Mouse (Mus musculus): ENCODE data around the gene Garnl3. TPM values are rescaled to one million over a fixed set of nuclear protein-coding genes. Genes with fewer than 3 reads are reported as not detected.

Garnl3 gene
- polyA plus RNA-seq, 1 experiment from 2014 or later: 75.8 TPM

DNA sequence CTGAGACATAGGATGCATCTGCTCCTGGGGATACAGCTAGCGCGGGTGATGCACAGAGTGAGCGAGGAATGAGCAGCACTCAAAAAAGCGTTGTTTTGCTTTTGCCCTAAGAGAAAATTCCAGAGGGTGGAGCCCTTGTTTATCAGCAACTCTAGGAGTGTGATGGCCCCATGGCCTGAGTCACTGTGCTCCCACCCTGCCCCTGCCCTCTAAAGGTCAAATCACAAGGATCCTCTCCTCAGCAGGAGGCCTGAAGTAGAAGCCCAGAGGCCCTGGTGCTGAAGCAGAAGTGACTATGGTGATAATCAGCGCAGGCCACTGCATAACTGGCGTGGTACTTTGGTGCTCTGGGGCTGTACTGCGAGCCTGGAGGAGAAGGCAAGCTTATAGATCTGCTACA is 28.1 kb upstream of the Garnl3 start:
- Histone ChIP-seq H3K4me2 (ENCODE audit: low read length) (no peak overlapping the region), H3K36me3 (ENCODE audit: control insufficient read depth, insufficient read depth, low read length) (peaks cover 8% of the 10 kb centered on the region)

DNA sequence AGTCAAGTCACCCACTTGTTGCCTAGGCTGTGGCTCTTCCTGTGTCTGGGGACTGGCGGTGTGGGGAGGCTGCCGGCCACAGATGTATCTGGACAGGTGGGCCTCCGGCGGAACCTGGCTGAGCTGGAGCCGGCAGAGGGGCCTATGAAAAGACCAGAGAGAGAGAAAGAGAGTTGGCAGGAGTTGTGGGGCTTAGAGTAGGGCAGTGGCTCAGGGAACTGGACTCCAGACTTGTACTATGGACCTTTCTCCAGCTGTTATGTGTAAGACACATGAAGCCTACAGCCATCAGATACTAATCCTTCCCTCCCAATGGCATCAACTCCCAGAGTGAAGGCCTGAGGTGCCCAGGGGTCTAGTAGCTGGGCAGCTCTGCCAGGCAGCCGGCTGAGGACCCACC is 27.4 kb upstream of the Garnl3 start:
- H3K27me3 ChIP-seq (ENCODE audit: control insufficient read depth, insufficient read depth, low read depth, low read length): no peaks in the 10 kb centered on the region
- 96% methylated on average over 6 of the region's 6 CpGs for WGBS
- H3K9me3 ChIP-seq (replicated peaks; ENCODE audit: control insufficient read depth, low read length, poor library complexity, severe bottlenecking): no peaks in the 10 kb centered on the region
- H3K36me3 ChIP-seq (ENCODE audit: control insufficient read depth, insufficient read depth, low read length): peaks cover 11% of the 10 kb centered on the region
- no peaks in the 10 kb centered on the region for H3K4me1 ChIP-seq (ENCODE audit: control insufficient read depth, insufficient read depth, low read length)
- H3K9ac ChIP-seq (ENCODE audit: low read depth, low read length): no peak overlapping the region
- H3K4me2 ChIP-seq (ENCODE audit: low read length): no peak overlapping the region
- no peak overlapping the region for H3K27ac ChIP-seq (ENCODE audit: low read length)
- H3K4me3 ChIP-seq (ENCODE audit: low read depth, low read length): no peak overlapping the region
- ATAC-seq: no peak

More for the DNA sequence above, 28.1 kb upstream of the Garnl3 start:
- Histone ChIP-seq H3K9me3 (replicated peaks; ENCODE audit: control insufficient read depth, low read length, poor library complexity, severe bottlenecking) (no peaks in the 10 kb centered on the region), H3K4me1 (ENCODE audit: control insufficient read depth, insufficient read depth, low read length) (no peaks in the 10 kb centered on the region), H3K9ac (ENCODE audit: low read depth, low read length) (no peak overlapping the region), H3K27ac (ENCODE audit: low read length) (no peak overlapping the region), H3K27me3 (ENCODE audit: control insufficient read depth, insufficient read depth, low read depth, low read length) (no peaks in the 10 kb centered on the region), H3K4me3 (ENCODE audit: low read depth, low read length) (no peak overlapping the region)
- WGBS: 92% methylated on average over 7 of the region's 7 CpGs
- no peak for ATAC-seq

DNA sequence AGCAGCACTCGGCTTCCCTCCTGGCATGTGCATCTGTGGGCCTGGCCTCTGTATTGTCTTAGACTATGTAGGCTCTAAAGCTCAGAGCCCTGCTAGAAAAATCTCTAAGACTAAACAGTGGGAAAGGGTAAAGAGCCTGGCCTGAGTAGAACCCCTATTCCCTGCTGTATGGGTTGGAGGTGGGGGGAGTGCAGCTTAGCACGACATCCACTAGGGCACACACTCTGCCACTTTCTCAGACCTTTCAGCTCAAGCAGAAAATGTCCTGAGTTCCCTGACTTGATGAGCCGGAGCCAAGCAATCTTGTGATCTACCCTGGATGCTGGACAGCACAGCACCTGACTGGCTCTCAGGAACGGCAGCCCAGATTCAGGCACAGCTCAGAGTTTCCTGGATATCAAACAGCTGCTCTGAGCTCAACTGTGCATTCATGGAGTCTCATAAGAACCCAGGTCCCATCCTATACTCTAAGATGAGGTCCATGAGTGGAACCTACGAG is 24.9 kb upstream of the Garnl3 start:
- 78% methylated on average over 5 of the region's 5 CpGs for WGBS
- peaks cover 11% of the 10 kb centered on the region for H3K36me3 ChIP-seq (ENCODE audit: control insufficient read depth, insufficient read depth, low read length)

GRCm38 (mm10) chr2:33154751-33155372 is 23.4 kb upstream of the Garnl3 start:
- Histone ChIP-seq H3K4me2 (ENCODE audit: low read length) (no peak overlapping the region), H3K9me3 (replicated peaks; ENCODE audit: control insufficient read depth, low read length, poor library complexity, severe bottlenecking) (no peaks in the 10 kb centered on the region), H3K27me3 (ENCODE audit: control insufficient read depth, insufficient read depth, low read depth, low read length) (no peaks in the 10 kb centered on the region), H3K4me1 (ENCODE audit: control insufficient read depth, insufficient read depth, low read length) (no peaks in the 10 kb centered on the region), H3K4me3 (ENCODE audit: low read depth, low read length) (no peak overlapping the region), H3K9ac (ENCODE audit: low read depth, low read length) (no peak overlapping the region), H3K27ac (ENCODE audit: low read length) (no peak overlapping the region), H3K36me3 (ENCODE audit: control insufficient read depth, insufficient read depth, low read length) (peaks cover 15% of the 10 kb centered on the region)
- ATAC-seq: peak; percentile 74; the same call in 1 of the 2 replicates
- WGBS: 24% methylated on average over 5 of the region's 5 CpGs

More for the DNA sequence above, 24.9 kb upstream of the Garnl3 start:
- no peak overlapping the region for H3K4me2 ChIP-seq (ENCODE audit: low read length)
- H3K9ac ChIP-seq (ENCODE audit: low read depth, low read length): no peak overlapping the region; the same call in 1 of the 2 replicates
- no peak overlapping the region for H3K4me3 ChIP-seq (ENCODE audit: low read depth, low read length)
- no peaks in the 10 kb centered on the region for H3K4me1 ChIP-seq (ENCODE audit: control insufficient read depth, insufficient read depth, low read length)
- no peaks in the 10 kb centered on the region for H3K27me3 ChIP-seq (ENCODE audit: control insufficient read depth, insufficient read depth, low read depth, low read length)
- no peak for ATAC-seq
- no peaks in the 10 kb centered on the region for H3K9me3 ChIP-seq (replicated peaks; ENCODE audit: control insufficient read depth, low read length, poor library complexity, severe bottlenecking)
- H3K27ac ChIP-seq (ENCODE audit: low read length): no peak overlapping the region

GRCm38 (mm10) chr2:33146994-33147393 is 15.5 kb upstream of the Garnl3 start:
- Histone ChIP-seq H3K4me3 (ENCODE audit: low read depth, low read length) (no peak overlapping the region), H3K4me1 (ENCODE audit: control insufficient read depth, insufficient read depth, low read length) (no peaks in the 10 kb centered on the region), H3K9ac (ENCODE audit: low read depth, low read length) (no peak overlapping the region), H3K4me2 (ENCODE audit: low read length) (no peak overlapping the region), H3K36me3 (ENCODE audit: control insufficient read depth, insufficient read depth, low read length) (peaks cover 9% of the 10 kb centered on the region), H3K27me3 (ENCODE audit: control insufficient read depth, insufficient read depth, low read depth, low read length) (no peaks in the 10 kb centered on the region), H3K27ac (ENCODE audit: low read length) (no peak overlapping the region), H3K9me3 (replicated peaks; ENCODE audit: control insufficient read depth, low read length, poor library complexity, severe bottlenecking) (no peaks in the 10 kb centered on the region)
- WGBS: 92% methylated on average over 4 of the region's 4 CpGs
- ATAC-seq: no peak

DNA sequence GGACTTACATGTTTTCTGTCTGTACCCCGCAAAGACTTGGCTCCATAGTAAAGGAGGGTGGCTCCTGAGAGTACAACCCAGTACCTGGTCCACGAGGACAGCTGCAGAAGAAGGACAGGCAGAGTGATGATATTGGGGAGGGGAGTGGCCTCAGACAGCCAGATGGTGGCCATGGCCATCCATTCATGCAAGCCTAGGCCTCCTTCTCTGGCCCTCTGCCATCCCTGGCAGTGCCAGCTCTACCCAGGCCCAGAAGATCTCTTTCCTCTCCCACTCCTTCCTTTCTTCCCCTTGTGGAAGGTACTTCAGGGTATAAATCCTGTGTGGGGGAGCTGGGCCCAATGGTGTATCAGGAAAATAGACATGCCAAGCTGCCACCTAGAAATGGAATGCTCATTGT is 11.8 kb upstream of the Garnl3 start:
- Histone ChIP-seq H3K9ac (ENCODE audit: low read depth, low read length) (no peak overlapping the region), H3K9me3 (replicated peaks; ENCODE audit: control insufficient read depth, low read length, poor library complexity, severe bottlenecking) (no peaks in the 10 kb centered on the region), H3K27me3 (ENCODE audit: control insufficient read depth, insufficient read depth, low read depth, low read length) (no peaks in the 10 kb centered on the region), H3K4me3 (ENCODE audit: low read depth, low read length) (no peak overlapping the region), H3K4me2 (ENCODE audit: low read length) (no peak overlapping the region), H3K27ac (ENCODE audit: low read length) (no peak overlapping the region), H3K4me1 (ENCODE audit: control insufficient read depth, insufficient read depth, low read length) (no peaks in the 10 kb centered on the region), H3K36me3 (ENCODE audit: control insufficient read depth, insufficient read depth, low read length) (peaks cover 13% of the 10 kb centered on the region)
- 91% methylated on average over 2 of the region's 2 CpGs for WGBS
- ATAC-seq: no peak

DNA sequence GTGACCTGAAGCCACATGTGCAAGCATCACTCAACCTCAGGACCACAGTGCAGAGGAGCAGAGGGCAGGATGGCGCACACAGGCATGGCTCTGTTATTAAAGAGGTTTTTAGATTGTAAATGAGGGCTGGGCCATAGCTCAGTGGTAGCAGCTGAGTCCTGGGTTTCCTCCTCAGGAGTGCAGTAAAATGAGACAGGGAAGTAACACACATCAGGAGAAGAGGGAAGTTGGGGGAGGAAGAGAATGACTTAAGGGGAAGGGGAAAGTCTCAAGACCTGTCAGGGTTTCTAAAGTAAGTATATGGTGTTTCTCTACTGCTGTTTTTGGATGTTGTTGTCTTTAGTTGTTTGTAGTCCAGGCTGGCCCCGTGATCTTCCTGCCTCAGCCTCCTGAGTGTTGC is 7.0 kb upstream of the Garnl3 start:
- Histone ChIP-seq H3K27me3 (ENCODE audit: control insufficient read depth, insufficient read depth, low read depth, low read length) (no peaks in the 10 kb centered on the region), H3K9me3 (replicated peaks; ENCODE audit: control insufficient read depth, low read length, poor library complexity, severe bottlenecking) (no peaks in the 10 kb centered on the region), H3K9ac (ENCODE audit: low read depth, low read length) (no peak overlapping the region), H3K27ac (ENCODE audit: low read length) (no peak overlapping the region), H3K4me3 (ENCODE audit: low read depth, low read length) (no peak overlapping the region), H3K4me2 (ENCODE audit: low read length) (no peak overlapping the region), H3K4me1 (ENCODE audit: control insufficient read depth, insufficient read depth, low read length) (no peaks in the 10 kb centered on the region), H3K36me3 (ENCODE audit: control insufficient read depth, insufficient read depth, low read length) (peaks cover 11% of the 10 kb centered on the region)
- ATAC-seq: no peak
- 92% methylated on average over 2 of the region's 2 CpGs for WGBS

- no peaks in the 10 kb centered on the region for H3K27me3 ChIP-seq (ENCODE audit: control insufficient read depth, insufficient read depth, low read depth, low read length)
- WGBS: 90% methylated on average over 4 of the region's 4 CpGs
- H3K36me3 ChIP-seq (ENCODE audit: control insufficient read depth, insufficient read depth, low read length): peaks cover 8% of the 10 kb centered on the region
- no peak overlapping the region for H3K4me2 ChIP-seq (ENCODE audit: low read length)
- no peak for ATAC-seq
- H3K4me1 ChIP-seq (ENCODE audit: control insufficient read depth, insufficient read depth, low read length): no peaks in the 10 kb centered on the region
- H3K9ac ChIP-seq (ENCODE audit: low read depth, low read length): no peak overlapping the region
- no peaks in the 10 kb centered on the region for H3K9me3 ChIP-seq (replicated peaks; ENCODE audit: control insufficient read depth, low read length, poor library complexity, severe bottlenecking)
- no peak overlapping the region for H3K4me3 ChIP-seq (ENCODE audit: low read depth, low read length)
- no peak overlapping the region for H3K27ac ChIP-seq (ENCODE audit: low read length)
Measured at GRCm38 (mm10) chr2:33137731-33138130, 6.3 kb upstream of the Garnl3 start.

GRCm38 (mm10) chr2:33137244-33137643 is 5.8 kb upstream of the Garnl3 start:
- no peaks in the 10 kb centered on the region for H3K9me3 ChIP-seq (replicated peaks; ENCODE audit: control insufficient read depth, low read length, poor library complexity, severe bottlenecking)
- no peak overlapping the region for H3K4me2 ChIP-seq (ENCODE audit: low read length)
- H3K9ac ChIP-seq (ENCODE audit: low read depth, low read length): no peak overlapping the region
- no peak overlapping the region for H3K27ac ChIP-seq (ENCODE audit: low read length)
- no peak for ATAC-seq
- no peak overlapping the region for H3K4me3 ChIP-seq (ENCODE audit: low read depth, low read length)
- no peaks in the 10 kb centered on the region for H3K4me1 ChIP-seq (ENCODE audit: control insufficient read depth, insufficient read depth, low read length)
- H3K27me3 ChIP-seq (ENCODE audit: control insufficient read depth, insufficient read depth, low read depth, low read length): no peaks in the 10 kb centered on the region
- 86% methylated on average over 9 of the region's 9 CpGs for WGBS
- H3K36me3 ChIP-seq (ENCODE audit: control insufficient read depth, insufficient read depth, low read length): peaks cover 8% of the 10 kb centered on the region
